Mouse (Mus musculus) stomach, postnatal 0 days (tissue): ENCODE results near the gene Bap1.

Experiments
- CTCF ChIP-seq: IDR thresholded peaks from 2 replicates; pipeline ENCODE4 v1.5.1; 2016; ENCODE audit warnings: antibody characterized with exemption, low read depth, mild to moderate bottlenecking, moderate library complexity
- EP300 ChIP-seq: optimal IDR thresholded peaks from 2 replicates; pipeline ENCODE3; 2016; ENCODE audit warnings: antibody characterized with exemption

DNA sequence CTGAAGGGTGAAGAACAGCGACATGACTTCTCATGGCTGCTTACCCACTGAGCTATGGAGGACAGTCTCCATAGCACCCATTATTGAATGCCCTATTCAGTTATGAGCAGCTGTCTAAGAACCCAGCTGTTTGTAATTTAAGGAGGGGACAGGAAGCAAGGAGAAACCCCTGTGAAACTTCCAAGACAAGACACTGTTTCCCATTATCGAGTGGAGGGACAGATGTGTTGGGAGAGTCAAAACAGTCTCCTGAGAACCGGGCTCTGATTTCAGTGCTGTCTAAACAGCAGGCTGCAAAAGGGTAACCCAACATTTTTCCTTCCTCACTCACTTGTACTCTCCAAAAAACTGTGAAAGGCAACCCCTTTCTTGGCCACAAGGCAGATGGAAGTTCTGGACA is 10.7 kb upstream of the Bap1 start:
- TF ChIP-seq CTCF = no peak
- TF ChIP-seq EP300 = no peak
